Mouse (Mus musculus) skeletal muscle tissue, adult 2 months (tissue): ENCODE results near the gene Cntnap1.

ENCODE experiments used
- DNase-seq: peaks from one replicate; pipeline ENCODE4 v3.0.0-alpha.2; 2012; ENCODE audit warnings: low read depth, low spot score

Cntnap1 gene

GRCm38 (mm10) chr11:101216936-101217335, 46.6 kb downstream of the Cntnap1 start:
- no peak for DNase-seq

- no peak for DNase-seq
These were observed 48.2 kb downstream of the Cntnap1 start for GRCm38 (mm10) chr11:101218436-101219055.

GRCm38 (mm10) chr11:101220853-101221252, 50.5 kb downstream of the Cntnap1 start:
- no peak for DNase-seq

- DNase-seq = no peak
These were observed 51.1 kb downstream of the Cntnap1 start for GRCm38 (mm10) chr11:101221306-101221986.

GRCm38 (mm10) chr11:101224337-101224736, 54.0 kb downstream of the Cntnap1 start:
- no peak for DNase-seq

- DNase-seq = no peak
These were observed 55.2 kb downstream of the Cntnap1 start for GRCm38 (mm10) chr11:101225331-101226064.

- DNase-seq = peak; percentile 74
These were observed 55.9 kb downstream of the Cntnap1 start, which contains the start of gene Ezh1 for GRCm38 (mm10) chr11:101226065-101226701. Gene Ezh1 (minus strand): TSS chr11:101226463.

GRCm38 (mm10) chr11:101229361-101229900, 59.1 kb downstream of the Cntnap1 start:
- DNase-seq = peak; percentile 51

- peak; percentile 89 for DNase-seq
These were observed 59.8 kb downstream of the Cntnap1 start for GRCm38 (mm10) chr11:101230061-101230511.

GRCm38 (mm10) chr11:101230526-101230925, 60.2 kb downstream of the Cntnap1 start:
- DNase-seq = no peak

- peak; percentile 87 for DNase-seq
These were observed 60.9 kb downstream of the Cntnap1 start for GRCm38 (mm10) chr11:101230991-101231871.

- DNase-seq = peak; percentile 50
These were observed 61.9 kb downstream of the Cntnap1 start for GRCm38 (mm10) chr11:101232010-101232839.

GRCm38 (mm10) chr11:101233240-101233639, 62.9 kb downstream of the Cntnap1 start:
- no peak for DNase-seq

GRCm38 (mm10) chr11:101234124-101234523, 63.8 kb downstream of the Cntnap1 start:
- DNase-seq = no peak

GRCm38 (mm10) chr11:101235429-101235828, 65.1 kb downstream of the Cntnap1 start:
- DNase-seq = no peak

- peak; percentile 71 for DNase-seq
These were observed 66.5 kb downstream of the Cntnap1 start for GRCm38 (mm10) chr11:101236782-101237181.

GRCm38 (mm10) chr11:101238071-101238647, 67.8 kb downstream of the Cntnap1 start:
- DNase-seq = no peak
